Mouse (Mus musculus) MEL (cell line): ENCODE results near the gene Mpl. TPM values are rescaled to one million over a fixed set of nuclear protein-coding genes. Genes with fewer than 3 reads are reported as not detected.

Source experiments
- DNase-seq: peaks from one replicate; pipeline ENCODE4 v3.0.0; 2011; ENCODE audit warnings: low read depth, low spot score
- H3K27ac ChIP-seq: 2 replicates; pipeline ENCODE4 v1.5.1; 2012; ENCODE audit warnings: low read depth, mild to moderate bottlenecking, control low read depth, low read length, moderate library complexity; ENCODE audit not compliant: control insufficient read depth
- H3K27me3 ChIP-seq, 2 experiments: fragments of 150-350 bp in 1 of 2; sonication (generic) in 1 of 2; 2 replicates each; pipeline ENCODE4 v1.6.1; 2012; ENCODE audit warnings: low read length in 2 of 2, mild to moderate bottlenecking in 2 of 2, improper control_type of control experiment in 1 of 2, moderate library complexity in 1 of 2; ENCODE audit not compliant: insufficient read depth in 2 of 2, control insufficient read depth in 1 of 2
- H3K36me3 ChIP-seq, 2 experiments: 2 replicates each; pipeline ENCODE4 v1.6.1; 2012 to 2014; ENCODE audit warnings: low read length in 2 of 2, improper control_type of control experiment in 1 of 2, inconsistent platforms in 1 of 2, mild to moderate bottlenecking in 1 of 2; ENCODE audit not compliant: insufficient read depth in 2 of 2, control insufficient read depth in 1 of 2
- H3K4me1 ChIP-seq, 2 experiments: fragments of 150-350 bp in 1 of 2; sonication (generic) in 1 of 2; 2 replicates each; pipeline ENCODE4 v1.6.1; 2012; ENCODE audit warnings: low read length in 2 of 2, improper control_type of control experiment in 1 of 2, mild to moderate bottlenecking in 1 of 2; ENCODE audit not compliant: insufficient read depth in 2 of 2, control insufficient read depth in 1 of 2
- H3K4me3 ChIP-seq, 2 experiments: fragments of 150-350 bp in 1 of 2; sonication (generic) in 1 of 2; 2 replicates each; pipeline ENCODE4 v1.5.1; 2012; ENCODE audit warnings: low read depth in 2 of 2, low read length in 2 of 2, mild to moderate bottlenecking in 2 of 2, moderate library complexity in 2 of 2, control low read depth in 1 of 2, improper control_type of control experiment in 1 of 2; ENCODE audit not compliant: control insufficient read depth in 1 of 2, insufficient read depth in 1 of 2
- H3K79me2 ChIP-seq: 2 replicates; pipeline ENCODE4 v1.6.1; 2012; ENCODE audit warnings: mild to moderate bottlenecking, low read length, moderate library complexity; ENCODE audit not compliant: control insufficient read depth, poor library complexity, insufficient read depth
- H3K9ac ChIP-seq: 2 replicates; pipeline ENCODE4 v1.6.1; 2012; ENCODE audit warnings: low read depth, mild to moderate bottlenecking, control low read depth, low read length, moderate library complexity; ENCODE audit not compliant: control insufficient read depth, poor library complexity, severe bottlenecking
- H3K9me3 ChIP-seq: fragments of 150-350 bp; sonication (generic); replicated peaks from 2 replicates; pipeline ENCODE4 v1.6.1; 2012; ENCODE audit warnings: mild to moderate bottlenecking, low read length, improper control_type of control experiment, moderate library complexity; ENCODE audit not compliant: insufficient read depth
- BHLHE40 ChIP-seq: IDR thresholded peaks from 2 replicates; pipeline ENCODE4 v1.6.1; 2012; ENCODE audit warnings: low read depth, mild to moderate bottlenecking, inconsistent platforms, low read length, improper control_type of control experiment, borderline replicate concordance
- CHD2 ChIP-seq: IDR thresholded peaks from 2 replicates; pipeline ENCODE4 v1.6.1; 2011; ENCODE audit warnings: low read length, improper control_type of control experiment
- CTCF ChIP-seq, 3 experiments: IDR thresholded peaks in 2 of 3; conservative IDR thresholded peaks in 1 of 3; 2 replicates each; pipeline ENCODE4 v1.5.1; 2011 to 2012; ENCODE audit warnings: low read length in 3 of 3, low read depth in 2 of 3, mild to moderate bottlenecking in 2 of 3, improper control_type of control experiment in 1 of 3, inconsistent platforms in 1 of 3, mixed read lengths in 1 of 3, moderate library complexity in 1 of 3; ENCODE audit not compliant: control insufficient read depth in 1 of 3, insufficient read depth in 1 of 3, poor library complexity in 1 of 3, severe bottlenecking in 1 of 3
- EP300 ChIP-seq, 2 experiments: IDR thresholded peaks; 2 replicates each; pipeline ENCODE4 v1.6.1; 2011; ENCODE audit warnings: improper control_type of control experiment in 2 of 2, low read length in 2 of 2, low read depth in 1 of 2, mild to moderate bottlenecking in 1 of 2
- GABPA ChIP-seq: IDR thresholded peaks from 2 replicates; pipeline ENCODE4 v1.6.1; 2012; ENCODE audit warnings: low read depth, mild to moderate bottlenecking, inconsistent platforms, low read length, improper control_type of control experiment, moderate library complexity
- GATA1 ChIP-seq: IDR thresholded peaks from 2 replicates; pipeline ENCODE4 v1.6.1; 2011; ENCODE audit warnings: low read depth, low read length, improper control_type of control experiment
- KAT2A ChIP-seq: conservative IDR thresholded peaks from 2 replicates; pipeline ENCODE4 v1.6.1; 2012; ENCODE audit warnings: low read depth, low read length, improper control_type of control experiment, inconsistent platforms
- MAFK ChIP-seq: IDR thresholded peaks from 2 replicates; pipeline ENCODE4 v1.6.1; 2011; ENCODE audit warnings: low read depth, mild to moderate bottlenecking, low read length, improper control_type of control experiment, borderline replicate concordance
- MAX ChIP-seq: IDR thresholded peaks from 2 replicates; pipeline ENCODE4 v1.6.1; 2011; ENCODE audit warnings: low read length, improper control_type of control experiment
- MAZ ChIP-seq: IDR thresholded peaks from 2 replicates; pipeline ENCODE4 v1.6.1; 2012; ENCODE audit warnings: low read depth, mild to moderate bottlenecking, inconsistent platforms, low read length, improper control_type of control experiment
- MEF2A ChIP-seq: IDR thresholded peaks from 2 replicates; pipeline ENCODE4 v1.6.1; 2014; ENCODE audit warnings: low read depth, mild to moderate bottlenecking, inconsistent platforms, low read length, improper control_type of control experiment; ENCODE audit not compliant: poor library complexity, insufficient replicate concordance, severe bottlenecking; ENCODE audit errors: extremely low read depth
- MXI1 ChIP-seq: IDR thresholded peaks from 2 replicates; pipeline ENCODE4 v1.6.1; 2011; ENCODE audit warnings: mild to moderate bottlenecking, low read depth, low read length, improper control_type of control experiment
- MYB ChIP-seq: IDR thresholded peaks from 2 replicates; pipeline ENCODE4 v1.6.1; 2011; ENCODE audit warnings: mild to moderate bottlenecking, low read depth, low read length, improper control_type of control experiment
- MYC ChIP-seq: IDR thresholded peaks from 2 replicates; pipeline ENCODE4 v1.6.1; 2011; ENCODE audit warnings: low read depth, mild to moderate bottlenecking, low read length, improper control_type of control experiment, moderate library complexity
- NELFE ChIP-seq: IDR thresholded peaks from 2 replicates; pipeline ENCODE4 v1.6.1; 2011; ENCODE audit warnings: low read depth, low read length, improper control_type of control experiment
- NRF1 ChIP-seq: IDR thresholded peaks from 2 replicates; pipeline ENCODE4 v1.6.1; 2014; ENCODE audit warnings: low read depth, mild to moderate bottlenecking, inconsistent platforms, low read length, improper control_type of control experiment, moderate library complexity; ENCODE audit not compliant: poor library complexity, insufficient read depth, severe bottlenecking
- POLR2AphosphoS2 ChIP-seq: IDR thresholded peaks from 2 replicates; pipeline ENCODE4 v1.6.1; 2011; ENCODE audit warnings: low read length, improper control_type of control experiment
- POLR2AphosphoS5 ChIP-seq: IDR thresholded peaks from 2 replicates; pipeline ENCODE4 v1.6.1; 2012; ENCODE audit warnings: low read depth, borderline replicate concordance, mild to moderate bottlenecking, inconsistent platforms, low read length, moderate library complexity, mixed read lengths
- RAD21 ChIP-seq: IDR thresholded peaks from 2 replicates; pipeline ENCODE4 v1.6.1; 2011; ENCODE audit warnings: mild to moderate bottlenecking, low read depth, low read length, improper control_type of control experiment
- SIN3A ChIP-seq: IDR thresholded peaks from 2 replicates; pipeline ENCODE4 v1.6.1; 2012; ENCODE audit warnings: low read length, improper control_type of control experiment, inconsistent platforms
- SMC3 ChIP-seq: IDR thresholded peaks from 2 replicates; pipeline ENCODE4 v1.6.1; 2011; ENCODE audit warnings: low read depth, low read length, improper control_type of control experiment
- TAL1 ChIP-seq: IDR thresholded peaks from 2 replicates; pipeline ENCODE4 v1.6.1; 2012; ENCODE audit warnings: mild to moderate bottlenecking, inconsistent platforms, low read length, moderate library complexity, mixed read lengths
- TBP ChIP-seq: IDR thresholded peaks from 2 replicates; pipeline ENCODE4 v1.8.0; 2011; ENCODE audit warnings: low read depth, low read length, improper control_type of control experiment
- TCF12 ChIP-seq: IDR thresholded peaks from 2 replicates; pipeline ENCODE4 v1.6.1; 2014; ENCODE audit warnings: low read depth, mild to moderate bottlenecking, inconsistent platforms, low read length, improper control_type of control experiment, moderate library complexity
- USF1 ChIP-seq: IDR thresholded peaks from 2 replicates; pipeline ENCODE4 v1.6.1; 2014; ENCODE audit warnings: low read depth, mild to moderate bottlenecking, inconsistent platforms, low read length, improper control_type of control experiment, moderate library complexity
- ZKSCAN1 ChIP-seq: IDR thresholded peaks from 2 replicates; pipeline ENCODE4 v1.6.1; 2012; ENCODE audit warnings: low read depth, mild to moderate bottlenecking, inconsistent platforms, low read length, improper control_type of control experiment, moderate library complexity
- ZMIZ1 ChIP-seq: IDR thresholded peaks from 2 replicates; pipeline ENCODE4 v1.6.1; 2012; ENCODE audit warnings: low read depth, mild to moderate bottlenecking, inconsistent platforms, low read length, improper control_type of control experiment, moderate library complexity
- ZNF384 ChIP-seq: IDR thresholded peaks from 2 replicates; pipeline ENCODE4 v1.6.1; 2012; ENCODE audit warnings: low read depth, mild to moderate bottlenecking, inconsistent platforms, low read length, improper control_type of control experiment
- polyA plus RNA-seq, 2 experiments: library from polyadenylated mRNA; stranded (reverse) in 1 of 2; unstranded in 1 of 2; fragments of >175 nt in 1 of 2; fragments of >200 nt in 1 of 2; gene quantifications; 2 replicates each; pipeline versions ENCODE4 v1.2.1 to v1.2.4; 2012; ENCODE audit warnings: low replicate concordance in 2 of 2, low read depth in 1 of 2; ENCODE audit not compliant: insufficient read length in 2 of 2, insufficient read depth in 1 of 2, missing spikeins in 1 of 2
- total RNA-seq: library from RNA; depleted of rRNA; stranded (reverse); fragments of 300-350 nt; gene quantifications from 2 replicates; pipeline ENCODE4 v1.2.3, GENCODE M21; 2012

Gene Mpl
- total and polyA plus RNA-seq, 3 experiments: 0.04 TPM; not detected in 1

DNA sequence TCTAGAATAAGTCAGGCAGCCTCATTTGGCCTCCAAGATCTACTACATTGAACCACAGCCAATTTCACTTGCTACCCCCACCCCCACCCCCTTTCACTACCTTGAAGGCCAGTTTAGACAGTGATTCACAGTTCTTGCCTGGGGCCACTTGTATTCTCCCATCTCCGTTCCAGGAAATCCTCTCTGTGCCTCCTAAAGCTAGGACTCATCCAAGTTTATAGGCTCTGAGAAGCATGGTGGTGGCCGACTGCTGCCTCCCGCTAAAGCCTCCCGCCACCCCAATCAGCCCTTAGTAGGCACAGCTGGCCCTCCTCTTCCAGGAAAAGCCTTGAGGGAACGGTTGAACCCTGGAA is 29.9 kb downstream of the Mpl start:
- Histone ChIP-seq H3K36me3 (peaks cover 2 to 38% of the 10 kb centered on the region in 2 experiments; a peak in 3 of 4 replicates), H3K27me3 (no peaks in the 10 kb centered on the region), H3K4me3 (peak overlapping the region; percentile 76 to 89), H3K9ac (peak overlapping the region; percentile 92), H3K4me1 (peaks cover 18 to 44% of the 10 kb centered on the region in 2 experiments), H3K79me2 (peaks cover 35% of the 10 kb centered on the region)
- DNase-seq: peak; percentile 46
- TF ChIP-seq POLR2AphosphoS2 (no peak), RAD21 (no peak), CHD2 (no peak), MAX (no peak), MAZ (0 out of 2 replicates have a peak, but pooled peaks have one; percentile 3), MXI1 (no peak), MAFK (0 out of 2 replicates have a peak, but pooled peaks have one; percentile 7), MEF2A (no peak), ZMIZ1 (no peak), ZKSCAN1 (0 out of 2 replicates have a peak, but pooled peaks have one; percentile 23), USF1 (no peak), NELFE (no peak), TCF12 (no peak), MYB (no peak), TBP (no peak), BHLHE40 (no peak), POLR2AphosphoS5 (no peak), SIN3A (peak; percentile 19; the same call in 1 of the 2 replicates), CTCF (IDR thresholded peaks at IDR 0.05 in 2 of 3, conservative IDR thresholded peaks at IDR 0.05 in 1 of 3; ENCODE audit: control insufficient read depth in 1 of 3, insufficient read depth in 1 of 3, low read depth in 2 of 3, low read length in 3 of 3, poor library complexity in 1 of 3, severe bottlenecking in 1 of 3) (no peak), MYC (no peak), KAT2A (no peak), ZNF384 (no peak), GATA1 (no peak), NRF1 (no peak), GABPA (no peak), TAL1 (no peak), EP300 (IDR thresholded peaks at IDR 0.05; ENCODE audit: low read depth in 1 of 2, low read length in 2 of 2) (no peak; a peak in 1 of 4 replicates), SMC3 (no peak)
- TF ChIP-seq, all 39 proteins: peak for 4
- Histone ChIP-seq H3K9me3 (no peaks in the 10 kb centered on the region), H3K27ac (peak overlapping the region; percentile 82)
